Mouse (Mus musculus) ovary, adult 18-20 months (tissue): ENCODE measurements around the gene Trove2.
A peak's percentile ranks its signal among the peaks of the same experiment; 100 is the strongest.

Experiments used
- DNase-seq: peaks from one replicate; pipeline ENCODE4 v3.0.0; 2022; ENCODE audit warnings: low spot score, mixed read lengths

Gene Trove2

GRCm38 (mm10) chr1:143776446-143777411, at the start of gene Trove2, which contains the start of gene Uchl5:
TSS of gene Trove2 (minus strand) at chr1:143777068.
TSS of gene Uchl5 (plus strand) at chr1:143777272.
- peak; percentile 95 for DNase-seq

- DNase-seq: no peak
Observed at GRCm38 (mm10) chr1:143822677-143823076, 45.8 kb upstream of the Trove2 start.

GRCm38 (mm10) chr1:143820096-143820877, 43.4 kb upstream of the Trove2 start:
- DNase-seq: no peak

GRCm38 (mm10) chr1:143813676-143814360, 37.0 kb upstream of the Trove2 start:
- peak; percentile 35 for DNase-seq

- no peak for DNase-seq
Observed at GRCm38 (mm10) chr1:143809062-143809461, 32.2 kb upstream of the Trove2 start.

- no peak for DNase-seq
Observed at GRCm38 (mm10) chr1:143803537-143803936, 26.7 kb upstream of the Trove2 start.

GRCm38 (mm10) chr1:143788584-143789227, 11.8 kb upstream of the Trove2 start:
- DNase-seq: no peak

GRCm38 (mm10) chr1:143777558-143778218, 820 bp upstream of the Trove2 start:
- peak; percentile 4 for DNase-seq

GRCm38 (mm10) chr1:143773909-143774308, 3.0 kb downstream of the Trove2 start:
- no peak for DNase-seq

- no peak for DNase-seq
Observed at GRCm38 (mm10) chr1:143773082-143773481, 3.8 kb downstream of the Trove2 start.

- DNase-seq: no peak
Observed at GRCm38 (mm10) chr1:143770444-143771109, 6.3 kb downstream of the Trove2 start.

- DNase-seq: no peak
Observed at GRCm38 (mm10) chr1:143766238-143766637, 10.6 kb downstream of the Trove2 start.

GRCm38 (mm10) chr1:143765801-143766200, 11.1 kb downstream of the Trove2 start:
- no peak for DNase-seq

GRCm38 (mm10) chr1:143764443-143764842, 12.4 kb downstream of the Trove2 start:
- no peak for DNase-seq

GRCm38 (mm10) chr1:143762159-143762558, 14.7 kb downstream of the Trove2 start:
- no peak for DNase-seq

- DNase-seq: no peak
Observed at GRCm38 (mm10) chr1:143745871-143746270, 31.0 kb downstream of the Trove2 start.

- DNase-seq: no peak
Observed at GRCm38 (mm10) chr1:143742186-143742585, 34.7 kb downstream of the Trove2 start.

GRCm38 (mm10) chr1:143741331-143741730, 35.5 kb downstream of the Trove2 start:
- no peak for DNase-seq

- no peak for DNase-seq
Observed at GRCm38 (mm10) chr1:143740581-143740980, 36.3 kb downstream of the Trove2 start.
